Mouse (Mus musculus) left cerebral cortex, postnatal 4 days (tissue): ENCODE data around the gene Vmn1r75. TPM values are rescaled to one million over a fixed set of nuclear protein-coding genes. Genes with fewer than 3 reads are reported as not detected.

Experiments
- DNase-seq: peaks from one replicate; pipeline ENCODE4 v3.0.0-alpha.2; 2022
- intact Hi-C: fragments of 180-260 bp; cut with DNase I; formaldehyde crosslinking; loops from one replicate; pipeline ENCODE4 v1.15.1; 2025
- total RNA-seq, 2 experiments: library from RNA; stranded (reverse); gene quantifications; 2 replicates each; pipeline ENCODE4 v1.2.3; 2021

The Vmn1r75 gene
- not detected for total RNA-seq

- intact Hi-C loops: no loop called here
- DNase-seq: no peak
Observed at GRCm38 (mm10) chr7:11874330-11874729, at the start of gene Vmn1r75. Vmn1r75 (plus strand) TSS chr7:11874630.

GRCm38 (mm10) chr7:11833680-11834079 lies 40.8 kb upstream of the Vmn1r75 start, which contains the start of gene Vmn1r74:
Vmn1r74 (plus strand) TSS chr7:11833980.
- intact Hi-C loops: no loop called here
- no peak for DNase-seq

Other genes starting within 250 kb of the Vmn1r75 start
- under 1 TPM in 1 of 2 experiments, not detected in 1; 0.06 TPM for gene Vmn1r72, start 194.5 kb upstream of the Vmn1r75 start, total RNA-seq
- not detected for gene Vmn1r73, start 144.4 kb upstream of the Vmn1r75 start, total RNA-seq
- gene Vmn1r74, start 40.6 kb upstream of the Vmn1r75 start, total RNA-seq: not detected
- not detected for gene Vmn1r76, start 63.6 kb downstream of the Vmn1r75 start, total RNA-seq
- gene Vmn1r77, start 162.1 kb downstream of the Vmn1r75 start, total RNA-seq: not detected